ENCODE assay signal across 8 mouse cellular contexts in the genomic region with DNA sequence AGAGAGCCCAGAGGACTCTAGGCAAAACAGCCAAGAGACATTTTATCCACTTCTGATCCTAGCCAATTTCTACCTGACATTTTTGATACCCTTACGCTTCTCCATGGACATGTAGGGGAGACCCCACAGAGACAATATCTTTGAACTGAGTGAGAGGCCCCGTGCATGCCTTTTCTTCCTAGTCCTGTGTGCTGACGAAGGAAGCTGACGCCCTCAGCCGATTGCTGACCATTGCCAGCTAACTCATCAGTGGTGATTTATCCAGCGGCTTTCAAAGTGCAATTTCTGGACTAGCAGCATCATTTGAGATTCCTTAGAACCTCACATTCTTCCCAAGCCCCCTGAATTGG.
DNase-seq lines count a peak whose midpoint lies in the region; ATAC-seq lines count a peak whose summit lies in the region.

No protein-coding gene starts in this region.

- no peaks in the 10 kb centered on the region for H3K27me3 ChIP-seq in megakaryocyte, embryonic 14.5 days (replicated peaks)
- no peaks in the 10 kb centered on the region for H3K27me3 ChIP-seq in hindbrain, embryonic 15.5 days
- no peaks in the 10 kb centered on the region; the same call in 1 of the 2 replicates for H3K27me3 ChIP-seq in midbrain, embryonic 16.5 days (ENCODE audit: control insufficient read depth, insufficient read depth, low read depth, low read length)

- 47% methylated on average over 6 of the region's 6 CpGs for WGBS in hindbrain, embryonic 15.5 days
- WGBS in midbrain, embryonic 16.5 days = 40% methylated on average over 6 of the region's 6 CpGs

- peak; percentile 49 for ATAC-seq in cerebellum, adult (ENCODE audit: insufficient number of reproducible peaks, low FRiP score, low TSS enrichment)
- ATAC-seq in megakaryocyte, adult 5-6 weeks (ENCODE audit: poor library complexity, severe bottlenecking) = no peak
- ATAC-seq in hindbrain, embryonic 15.5 days (ENCODE audit: low FRiP score, low read depth) = peak; percentile 44
- ATAC-seq in midbrain, embryonic 16.5 days = peak; percentile 75

- no peaks in the 10 kb centered on the region for H3K9me3 ChIP-seq in megakaryocyte, embryonic 14.5 days
- no peaks in the 10 kb centered on the region for H3K9me3 ChIP-seq in hindbrain, embryonic 15.5 days
- H3K9me3 ChIP-seq in midbrain, embryonic 16.5 days (replicated peaks; ENCODE audit: control insufficient read depth, low read length, poor library complexity, severe bottlenecking) = no peaks in the 10 kb centered on the region

- no peaks in the 10 kb centered on the region for H3K36me3 ChIP-seq in megakaryocyte, embryonic 14.5 days (replicated peaks; ENCODE audit: low read length)
- no peaks in the 10 kb centered on the region for H3K36me3 ChIP-seq in hindbrain, embryonic 15.5 days
- H3K36me3 ChIP-seq in midbrain, embryonic 16.5 days (ENCODE audit: control insufficient read depth, insufficient read depth, low read length) = no peaks in the 10 kb centered on the region

- H3K4me1 ChIP-seq in megakaryocyte, embryonic 14.5 days = peaks cover 25% of the 10 kb centered on the region
- H3K4me1 ChIP-seq in hindbrain, embryonic 15.5 days (replicated peaks) = peaks cover 13% of the 10 kb centered on the region
- peaks cover 9% of the 10 kb centered on the region for H3K4me1 ChIP-seq in midbrain, embryonic 16.5 days (ENCODE audit: control insufficient read depth, insufficient read depth, low read length)

- H3K4me2 ChIP-seq in hindbrain, embryonic 15.5 days = peak overlapping the region; percentile 51
- H3K4me2 ChIP-seq in midbrain, embryonic 16.5 days (ENCODE audit: low read length) = peak overlapping the region; percentile 61

- no peak for DNase-seq in cerebellum, adult 9-10 months
- DNase-seq in embryo, embryonic 11 days = no peak
- DNase-seq in spleen, postnatal 4 days (ENCODE audit: low spot score in 2 of 2) = no peak

- H3K27ac ChIP-seq in hindbrain, embryonic 15.5 days (replicated peaks) = peak overlapping the region; percentile 47
- peak overlapping the region; percentile 45 for H3K27ac ChIP-seq in midbrain, embryonic 16.5 days (ENCODE audit: low read length)

- H3K4me3 ChIP-seq in megakaryocyte, embryonic 14.5 days (replicated peaks) = peak overlapping the region; percentile 87
- H3K4me3 ChIP-seq in hindbrain, embryonic 15.5 days = peak overlapping the region; percentile 22; the same call in 1 of the 2 replicates
- peak overlapping the region; percentile 28; the same call in 1 of the 2 replicates for H3K4me3 ChIP-seq in midbrain, embryonic 16.5 days (ENCODE audit: low read depth, low read length)

- peak overlapping the region; percentile 7 for H3K9ac ChIP-seq in hindbrain, embryonic 15.5 days
- H3K9ac ChIP-seq in midbrain, embryonic 16.5 days (ENCODE audit: low read depth, low read length) = no peak overlapping the region; the same call in 1 of the 2 replicates

Comparison
In these comparisons a context has a peak if more than half of its experiments do, and no peak if none do; other contexts are left out.
1. H3K4me3 ChIP-seq: peak in every context shown above with its lines; median percentile 87 in megakaryocyte, embryonic 14.5 days; 28 in midbrain, embryonic 16.5 days; 22 in hindbrain, embryonic 15.5 days.